Mouse (Mus musculus) right cerebral cortex, postnatal 25 days (tissue): ENCODE data around the gene Dmrta2.

ENCODE experiments used
- DNase-seq: peaks from one replicate; pipeline ENCODE4 v3.0.0; 2022

Dmrta2 gene

GRCm38 (mm10) chr4:109979461-109980320 lies 1.8 kb downstream of the Dmrta2 start:
- no peak for DNase-seq

- no peak for DNase-seq
Observed at GRCm38 (mm10) chr4:109980321-109981082, 2.6 kb downstream of the Dmrta2 start.

GRCm38 (mm10) chr4:109981083-109981870 lies 3.4 kb downstream of the Dmrta2 start:
- peak; percentile 35 for DNase-seq

GRCm38 (mm10) chr4:109981871-109982680 lies 4.2 kb downstream of the Dmrta2 start:
- no peak for DNase-seq

- no peak for DNase-seq
Observed at GRCm38 (mm10) chr4:109982681-109983265, 4.9 kb downstream of the Dmrta2 start.

GRCm38 (mm10) chr4:109983281-109984001 lies 5.6 kb downstream of the Dmrta2 start:
- no peak for DNase-seq

GRCm38 (mm10) chr4:109984011-109984411 lies 6.2 kb downstream of the Dmrta2 start:
- DNase-seq, result no peak

GRCm38 (mm10) chr4:109984496-109985423 lies 6.9 kb downstream of the Dmrta2 start:
- no peak for DNase-seq

- DNase-seq, result no peak
Observed at GRCm38 (mm10) chr4:109985424-109986172, 7.7 kb downstream of the Dmrta2 start.

GRCm38 (mm10) chr4:109986301-109986700 lies 8.4 kb downstream of the Dmrta2 start:
- DNase-seq, result no peak

- no peak for DNase-seq
Observed at GRCm38 (mm10) chr4:109986748-109987355, 9.0 kb downstream of the Dmrta2 start.

GRCm38 (mm10) chr4:109987560-109988362 lies 9.9 kb downstream of the Dmrta2 start:
- DNase-seq, result no peak

GRCm38 (mm10) chr4:109988411-109988810 lies 10.6 kb downstream of the Dmrta2 start:
- DNase-seq, result no peak

GRCm38 (mm10) chr4:109989213-109989612 lies 11.4 kb downstream of the Dmrta2 start:
- DNase-seq, result no peak

GRCm38 (mm10) chr4:110006044-110006443 lies 28.2 kb downstream of the Dmrta2 start:
- DNase-seq, result no peak

GRCm38 (mm10) chr4:110019145-110019544 lies 41.3 kb downstream of the Dmrta2 start:
- DNase-seq, result no peak

GRCm38 (mm10) chr4:110020255-110020654 lies 42.4 kb downstream of the Dmrta2 start:
- peak; percentile 80 for DNase-seq
